Mouse (Mus musculus) liver, embryonic 11.5 days (tissue): ENCODE data around the gene Hist1h2af. TPM values are rescaled to one million over a fixed set of nuclear protein-coding genes. Genes with fewer than 3 reads are reported as not detected.
A peak's percentile ranks its signal among the peaks of the same experiment; 100 is the strongest.
"Not testable (repeated sequence)": the region's sequence is repeated elsewhere in the genome, so short reads cannot be mapped to it uniquely, and the experiment has no call there.

Source experiments
- ATAC-seq: fragments of 200-750 bp; cut with Nextera tagmentation; replicated peaks from 2 replicates; pipeline ENCODE4 v1.8.0; 2017; ENCODE audit warnings: moderate number of reproducible peaks, mild to moderate bottlenecking, moderate TSS enrichment, moderate library complexity; ENCODE audit not compliant: low FRiP score
- DNase-seq: peaks from one replicate; pipeline ENCODE4 v3.0.0-alpha.2; 2017; ENCODE audit warnings: low spot score
- H3K27ac ChIP-seq: fragments of 300-500 bp; sonication (generic); 2 replicates; pipeline ENCODE4 v1.5.1; 2014; ENCODE audit warnings: mild to moderate bottlenecking, low read depth, low read length, control low read depth
- H3K27me3 ChIP-seq: fragments of 300-500 bp; sonication (generic); replicated peaks from 2 replicates; pipeline ENCODE4 v1.6.1; 2014; ENCODE audit warnings: low read length, mixed read lengths; ENCODE audit not compliant: control insufficient read depth, insufficient read depth
- H3K36me3 ChIP-seq: fragments of 300-500 bp; sonication (generic); 2 replicates; pipeline ENCODE4 v1.6.1; 2014; ENCODE audit warnings: mild to moderate bottlenecking, low read length, moderate library complexity, mixed read lengths; ENCODE audit not compliant: control insufficient read depth, insufficient read depth
- H3K4me1 ChIP-seq: fragments of 300-500 bp; sonication (generic); replicated peaks from 2 replicates; pipeline ENCODE4 v1.6.1; 2014; ENCODE audit warnings: low read length, mixed read lengths; ENCODE audit not compliant: control insufficient read depth, insufficient read depth
- H3K4me2 ChIP-seq: fragments of 300-500 bp; sonication (generic); 2 replicates; pipeline ENCODE4 v1.6.1; 2014; ENCODE audit warnings: mild to moderate bottlenecking, control low read depth, moderate library complexity
- H3K4me3 ChIP-seq: fragments of 300-500 bp; sonication (generic); 2 replicates; pipeline ENCODE4 v1.5.1; 2014; ENCODE audit warnings: low read depth, low read length, control low read depth
- H3K9ac ChIP-seq: fragments of 300-500 bp; sonication (generic); 2 replicates; pipeline ENCODE4 v1.6.1; 2014; ENCODE audit warnings: low read depth, low read length, control low read depth
- H3K9me3 ChIP-seq: fragments of 300-500 bp; sonication (generic); 2 replicates; pipeline ENCODE4 v1.6.1; 2016; ENCODE audit warnings: low read length, inconsistent platforms, mixed read lengths; ENCODE audit not compliant: control insufficient read depth
- WGBS: fragments of 180-500 bp; shearing (Covaris S2); extraction: QIAGEN DNeasy Blood & Tissue Kit; methylation state at CpG from one replicate; pipeline ENCODE4 v1.1.7; 2014; 5-methylcytosine and 5-hydroxymethylcytosine counted together
- polyA plus RNA-seq: library from polyadenylated mRNA; unstranded; fragments of >200 nt; fragmentation: Nextera tagmentation; extraction: Ambion mirVana; gene quantifications from 2 replicates; pipeline ENCODE4 v1.2.1, GENCODE M21; 2014

Gene Hist1h2af
- polyA plus RNA-seq: 1.1 and 5.1 TPM in 2 replicates

GRCm38 (mm10) chr13:23533560-23534367 is at the start of gene Hist1h2af:
Hist1h2af (plus strand) TSS chr13:23533906.
- ATAC-seq: peak; percentile 54
- Histone ChIP-seq H3K4me3 (peak within 1 kb of the TSS; percentile 65), H3K27ac (peak within 1 kb of the TSS; percentile 100), H3K4me2 (peak within 1 kb of the TSS; percentile 88), H3K4me1 (peaks cover 17% of the 10 kb centered on the region), H3K9ac (peak within 1 kb of the TSS; percentile 94)
- H3K27me3 ChIP-seq, H3K9me3 ChIP-seq, DNase-seq, H3K36me3 ChIP-seq: not testable (repeated sequence)
- under 1% methylated on average over 21 of the region's 53 CpGs for WGBS

GRCm38 (mm10) chr13:23485271-23485670 is 48.4 kb upstream of the Hist1h2af start:
- DNase-seq: no peak
- ATAC-seq: no peak
- H3K4me3 ChIP-seq: no peak overlapping the region
- 35% methylated on average over 5 of the region's 5 CpGs for WGBS
- H3K27me3 ChIP-seq: no peaks in the 10 kb centered on the region
- H3K36me3 ChIP-seq: no peaks in the 10 kb centered on the region
- H3K4me2 ChIP-seq: no peak overlapping the region
- H3K9ac ChIP-seq: no peak overlapping the region
- H3K27ac ChIP-seq: no peak overlapping the region
- H3K9me3 ChIP-seq: no peaks in the 10 kb centered on the region
- H3K4me1 ChIP-seq: peaks cover 4% of the 10 kb centered on the region; the same call in 1 of the 2 replicates

- H3K9ac ChIP-seq: 0 out of 2 replicates have a peak within 1 kb of the TSS, but pooled peaks have one; percentile 22
- H3K4me2 ChIP-seq: peak within 1 kb of the TSS; percentile 62
- peak within 1 kb of the TSS; percentile 39 for H3K4me3 ChIP-seq
- ATAC-seq (peak; percentile 82), DNase-seq (no peak)
- H3K27me3 ChIP-seq: no peaks in the 10 kb centered on the region
- no peaks in the 10 kb centered on the region for H3K9me3 ChIP-seq
- no peaks in the 10 kb centered on the region for H3K36me3 ChIP-seq
- H3K27ac ChIP-seq: no peak within 1 kb of the TSS
- 7% methylated on average over 13 of the region's 14 CpGs for WGBS
- peaks cover 17% of the 10 kb centered on the region for H3K4me1 ChIP-seq
Measured at GRCm38 (mm10) chr13:23488400-23489322, 45.0 kb upstream of the Hist1h2af start, which contains the start of gene Btn2a2. Btn2a2 (minus strand) TSS chr13:23488857.

GRCm38 (mm10) chr13:23490863-23491262 is 42.8 kb upstream of the Hist1h2af start:
- Histone ChIP-seq H3K36me3 (no peaks in the 10 kb centered on the region), H3K4me3 (no peak overlapping the region), H3K27me3 (no peaks in the 10 kb centered on the region), H3K27ac (no peak overlapping the region), H3K4me1 (peaks cover 14% of the 10 kb centered on the region), H3K4me2 (no peak overlapping the region), H3K9ac (no peak overlapping the region), H3K9me3 (no peaks in the 10 kb centered on the region)
- ATAC-seq (no peak), DNase-seq (no peak)
- 26% methylated on average over 1 of the region's 1 CpGs for WGBS

- no peak overlapping the region for H3K4me2 ChIP-seq
- 4% methylated on average over 1 of the region's 1 CpGs for WGBS
- 0 out of 2 replicates have a peak, but pooled peaks have one; percentile 32 for ATAC-seq
Measured at GRCm38 (mm10) chr13:23491263-23491662, 42.4 kb upstream of the Hist1h2af start.

GRCm38 (mm10) chr13:23491990-23492389 is 41.7 kb upstream of the Hist1h2af start:
- H3K9me3 ChIP-seq: no peaks in the 10 kb centered on the region
- H3K36me3 ChIP-seq: no peaks in the 10 kb centered on the region

More at GRCm38 (mm10) chr13:23491263-23491662, 42.4 kb upstream of the Hist1h2af start:
- no peaks in the 10 kb centered on the region for H3K9me3 ChIP-seq
- H3K27ac ChIP-seq: no peak overlapping the region
- no peak overlapping the region for H3K9ac ChIP-seq
- DNase-seq: no peak
- H3K4me3 ChIP-seq: no peak overlapping the region
- no peaks in the 10 kb centered on the region for H3K27me3 ChIP-seq
- peaks cover 14% of the 10 kb centered on the region for H3K4me1 ChIP-seq
- no peaks in the 10 kb centered on the region for H3K36me3 ChIP-seq

GRCm38 (mm10) chr13:23495526-23495925 is 38.2 kb upstream of the Hist1h2af start:
- Histone ChIP-seq H3K9ac (no peak overlapping the region), H3K4me2 (no peak overlapping the region), H3K4me3 (no peak overlapping the region), H3K27me3 (no peaks in the 10 kb centered on the region), H3K9me3 (no peaks in the 10 kb centered on the region), H3K4me1 (peaks cover 29% of the 10 kb centered on the region), H3K36me3 (no peaks in the 10 kb centered on the region), H3K27ac (no peak overlapping the region)
- DNase-seq (no peak), ATAC-seq (no peak)
- 77% methylated on average over 6 of the region's 6 CpGs for WGBS

More at GRCm38 (mm10) chr13:23491990-23492389, 41.7 kb upstream of the Hist1h2af start:
- H3K4me3 ChIP-seq: peak overlapping the region; percentile 36
- H3K27ac ChIP-seq: no peak overlapping the region
- peaks cover 14% of the 10 kb centered on the region for H3K4me1 ChIP-seq
- ATAC-seq (no peak), DNase-seq (no peak)
- 12% methylated on average over 14 of the region's 14 CpGs for WGBS
- H3K9ac ChIP-seq: no peak overlapping the region
- H3K27me3 ChIP-seq: no peaks in the 10 kb centered on the region
- H3K4me2 ChIP-seq: peak overlapping the region; percentile 58

GRCm38 (mm10) chr13:23497656-23498321 is 35.9 kb upstream of the Hist1h2af start:
- WGBS: under 1% methylated on average over 19 of the region's 19 CpGs
- Histone ChIP-seq H3K27ac (no peak overlapping the region), H3K4me3 (peak overlapping the region; percentile 50), H3K4me1 (peaks cover 25% of the 10 kb centered on the region), H3K36me3 (no peaks in the 10 kb centered on the region), H3K4me2 (peak overlapping the region; percentile 86), H3K9ac (no peak overlapping the region), H3K27me3 (no peaks in the 10 kb centered on the region), H3K9me3 (no peaks in the 10 kb centered on the region)
- ATAC-seq (peak; percentile 60), DNase-seq (peak; percentile 81)
